Mouse (Mus musculus) midbrain, embryonic 13.5 days (tissue): Measurements from ENCODE around the gene Prkg1. TPM values are rescaled to one million over a fixed set of nuclear protein-coding genes. Genes with fewer than 3 reads are reported as not detected.

Source experiments
- ATAC-seq: fragments of 200-750 bp; cut with Nextera tagmentation; 2 replicates; pipeline ENCODE4 v1.8.0; 2017; ENCODE audit warnings: mild to moderate bottlenecking, moderate TSS enrichment, moderate library complexity
- H3K27ac ChIP-seq: fragments of 300-500 bp; sonication (generic); 2 replicates; pipeline ENCODE4 v1.5.1; 2015; ENCODE audit warnings: inconsistent platforms, mild to moderate bottlenecking, moderate library complexity
- H3K27me3 ChIP-seq: fragments of 300-500 bp; sonication (generic); 2 replicates; pipeline ENCODE4 v1.6.1; 2015; ENCODE audit warnings: mild to moderate bottlenecking, inconsistent platforms
- H3K36me3 ChIP-seq: fragments of 300-500 bp; sonication (generic); 2 replicates; pipeline ENCODE4 v1.6.1; 2015; ENCODE audit warnings: mild to moderate bottlenecking, inconsistent platforms
- H3K4me1 ChIP-seq: fragments of 300-500 bp; sonication (generic); replicated peaks from 2 replicates; pipeline ENCODE4 v1.6.1; 2015; ENCODE audit warnings: inconsistent platforms
- H3K4me2 ChIP-seq: fragments of 300-500 bp; sonication (generic); replicated peaks from 2 replicates; pipeline ENCODE4 v1.6.1; 2015; ENCODE audit warnings: moderate library complexity, mild to moderate bottlenecking, inconsistent platforms
- H3K4me3 ChIP-seq: fragments of 300-500 bp; sonication (generic); replicated peaks from 2 replicates; pipeline ENCODE4 v1.5.1; 2015; ENCODE audit warnings: mild to moderate bottlenecking, inconsistent platforms
- H3K9ac ChIP-seq: fragments of 300-500 bp; sonication (generic); replicated peaks from 2 replicates; pipeline ENCODE4 v1.6.1; 2015; ENCODE audit warnings: mild to moderate bottlenecking, inconsistent platforms
- H3K9me3 ChIP-seq: fragments of 300-500 bp; sonication (generic); 2 replicates; pipeline ENCODE4 v1.6.1; 2016; ENCODE audit warnings: mild to moderate bottlenecking, inconsistent platforms
- WGBS: fragments of 180-500 bp; shearing (Covaris S2); methylation state at CpG from one replicate; pipeline ENCODE4 v1.1.7; 2015; 5-methylcytosine and 5-hydroxymethylcytosine counted together
- polyA plus RNA-seq: library from polyadenylated mRNA; unstranded; fragments of >200 nt; fragmentation: Nextera tagmentation; extraction: Ambion mirVana; gene quantifications from 2 replicates; pipeline ENCODE4 v1.2.1, GENCODE M21; 2015

Prkg1 gene
- polyA plus RNA-seq, 1 experiment from 2014 or later, result 3.7 TPM

DNA sequence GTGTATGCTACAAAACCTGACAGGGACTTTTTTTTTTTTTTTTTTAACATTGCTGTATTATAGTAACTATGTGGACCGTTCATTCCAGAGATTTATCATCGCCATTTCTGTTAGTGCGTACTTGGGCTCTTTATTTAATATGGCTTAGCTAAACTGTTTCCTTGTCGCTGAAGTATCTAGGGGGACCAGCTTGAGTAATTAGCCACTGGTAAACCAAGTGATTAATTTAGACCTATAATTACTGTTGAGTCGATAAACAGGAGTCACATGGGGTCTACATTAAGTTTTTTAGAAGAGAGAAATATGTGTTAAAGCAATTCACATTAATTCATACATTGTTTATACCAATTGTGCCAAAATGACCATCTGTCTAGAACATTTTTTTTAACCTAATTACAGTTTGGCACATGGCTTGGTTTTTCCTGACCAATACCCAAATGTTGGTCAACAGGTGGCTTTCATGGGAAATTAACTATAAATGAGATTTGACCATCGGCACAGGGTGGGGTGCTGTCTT lies 605.8 kb downstream of the Prkg1 start:
- H3K4me1 ChIP-seq, result no peaks in the 10 kb centered on the region
- H3K9me3 ChIP-seq, result no peaks in the 10 kb centered on the region
- no peak overlapping the region for H3K27ac ChIP-seq
- 90% methylated on average over 6 of the region's 6 CpGs for WGBS
- no peak overlapping the region for H3K4me3 ChIP-seq
- ATAC-seq, result no peak
- no peak overlapping the region for H3K4me2 ChIP-seq
- no peaks in the 10 kb centered on the region for H3K27me3 ChIP-seq
- no peak overlapping the region for H3K9ac ChIP-seq
- H3K36me3 ChIP-seq, result no peaks in the 10 kb centered on the region

DNA sequence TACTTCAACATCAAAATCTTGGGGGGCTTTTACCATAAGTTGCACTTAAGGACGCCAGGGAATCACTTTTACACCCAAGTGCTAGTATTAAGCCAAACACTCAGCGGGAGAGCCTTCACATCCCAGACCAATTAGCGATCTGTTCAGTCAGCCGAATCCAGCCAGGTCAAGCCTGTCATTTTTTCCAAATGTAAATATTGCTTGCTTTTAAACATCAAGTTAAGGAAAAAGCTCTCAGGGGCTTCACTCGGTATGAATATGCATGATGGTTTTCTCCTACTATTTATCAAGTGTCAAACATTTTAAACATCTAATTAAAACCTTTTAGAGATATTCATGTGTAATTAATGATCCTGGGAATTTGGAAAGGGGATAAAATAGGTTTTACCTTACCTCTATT lies 611.4 kb downstream of the Prkg1 start:
- WGBS, result 35% methylated on average over 5 of the region's 5 CpGs
- no peak for ATAC-seq

DNA sequence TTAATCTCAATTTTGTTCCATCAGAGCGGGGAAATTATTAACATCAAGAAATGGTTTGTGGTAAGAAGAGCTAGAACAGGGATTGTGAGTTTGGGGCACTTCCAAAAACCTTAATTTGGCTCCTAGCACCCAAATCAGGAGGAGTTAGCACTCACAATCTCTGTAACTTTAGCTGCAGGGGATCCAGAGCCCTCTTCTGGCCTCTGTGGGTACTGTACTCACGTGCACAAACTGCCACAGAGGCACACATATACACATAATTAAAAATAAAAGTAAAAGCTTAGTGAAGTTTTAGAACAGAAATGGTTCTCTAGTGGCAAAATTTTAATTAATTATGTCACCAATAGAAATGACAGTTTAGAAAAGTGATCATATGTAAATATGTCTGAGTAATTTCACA lies 614.9 kb downstream of the Prkg1 start:
- no peak overlapping the region for H3K27ac ChIP-seq
- H3K9ac ChIP-seq, result no peak overlapping the region
- no peaks in the 10 kb centered on the region for H3K27me3 ChIP-seq
- H3K36me3 ChIP-seq, result no peaks in the 10 kb centered on the region
- H3K4me3 ChIP-seq, result no peak overlapping the region
- no peak overlapping the region for H3K4me2 ChIP-seq
- no peak for ATAC-seq
- H3K4me1 ChIP-seq, result peaks cover 3% of the 10 kb centered on the region; the same call in 1 of the 2 replicates
- WGBS, result 92% methylated on average over 2 of the region's 2 CpGs
- no peaks in the 10 kb centered on the region for H3K9me3 ChIP-seq

More for the DNA sequence above, 611.4 kb downstream of the Prkg1 start:
- Histone ChIP-seq H3K4me3 (no peak overlapping the region), H3K27me3 (no peaks in the 10 kb centered on the region), H3K9me3 (no peaks in the 10 kb centered on the region), H3K27ac (no peak overlapping the region), H3K4me2 (no peak overlapping the region), H3K4me1 (peaks cover 3% of the 10 kb centered on the region; the same call in 1 of the 2 replicates), H3K9ac (no peak overlapping the region), H3K36me3 (no peaks in the 10 kb centered on the region)

DNA sequence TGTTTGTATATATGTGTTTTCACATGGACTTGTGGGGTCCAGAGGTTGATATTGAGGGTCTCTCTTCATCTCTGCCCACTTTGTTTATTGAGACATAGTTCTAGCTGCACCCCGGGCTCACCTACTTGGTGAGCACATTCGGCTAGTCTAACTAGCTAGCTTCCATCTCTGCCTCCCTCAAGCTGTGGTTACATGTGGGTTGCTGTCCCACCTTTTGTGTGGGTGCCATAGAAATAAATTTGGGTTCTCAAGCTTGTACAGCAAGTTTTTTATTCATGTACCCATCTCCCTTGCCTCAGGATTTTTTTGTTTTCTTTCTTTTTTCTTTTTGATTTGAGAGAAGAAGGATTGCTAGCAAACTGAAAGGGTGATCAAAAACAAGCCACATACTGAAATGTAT lies 617.4 kb downstream of the Prkg1 start:
- Histone ChIP-seq H3K9ac (no peak overlapping the region), H3K27me3 (no peaks in the 10 kb centered on the region), H3K36me3 (no peaks in the 10 kb centered on the region), H3K9me3 (no peaks in the 10 kb centered on the region), H3K27ac (no peak overlapping the region), H3K4me1 (no peaks in the 10 kb centered on the region), H3K4me3 (no peak overlapping the region), H3K4me2 (no peak overlapping the region)
- ATAC-seq, result no peak
- WGBS, result 96% methylated on average over 2 of the region's 2 CpGs

DNA sequence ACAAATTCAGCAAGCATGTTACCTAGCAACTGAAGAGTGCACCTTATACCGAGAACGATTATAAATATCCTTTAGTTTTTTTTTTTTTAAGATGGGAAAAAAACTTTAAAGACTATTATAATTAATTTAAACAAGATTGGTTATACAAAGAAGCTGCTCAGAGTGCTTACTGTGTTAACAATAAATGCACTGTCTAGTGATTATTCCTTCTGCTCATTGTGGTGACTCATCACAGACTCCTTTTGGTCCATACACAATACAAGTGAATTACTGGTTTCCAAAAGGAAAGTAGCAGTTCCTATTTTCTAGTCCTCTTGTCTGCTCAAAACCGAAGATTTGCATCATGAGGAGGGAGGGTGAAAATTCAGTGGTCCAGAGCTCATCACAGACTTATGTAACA lies 618.7 kb downstream of the Prkg1 start:
- Histone ChIP-seq H3K36me3 (no peaks in the 10 kb centered on the region), H3K27ac (no peak overlapping the region), H3K4me3 (no peak overlapping the region), H3K27me3 (no peaks in the 10 kb centered on the region), H3K9me3 (no peaks in the 10 kb centered on the region), H3K9ac (no peak overlapping the region), H3K4me2 (no peak overlapping the region), H3K4me1 (no peaks in the 10 kb centered on the region)
- ATAC-seq, result no peak
- WGBS, result 71% methylated on average over 3 of the region's 3 CpGs

DNA sequence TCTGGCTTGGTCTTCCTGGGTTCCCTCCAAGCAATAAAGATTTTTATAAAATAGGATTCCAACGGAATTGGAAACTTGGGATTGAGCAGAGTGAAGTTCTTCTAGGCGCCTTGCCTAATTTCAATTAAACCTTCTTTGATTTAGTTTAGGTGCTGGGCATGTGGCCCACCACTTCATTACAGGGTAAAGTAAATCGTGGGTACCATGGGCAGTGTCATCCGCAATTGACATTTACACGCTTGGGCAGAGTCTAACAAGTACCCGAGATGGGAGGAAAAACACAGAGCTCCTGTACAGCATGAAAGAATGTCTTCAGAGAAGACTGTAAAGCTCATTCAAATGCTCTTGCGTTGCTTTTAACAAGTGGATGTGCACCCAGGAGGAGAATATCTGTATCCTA lies 622.9 kb downstream of the Prkg1 start:
- no peaks in the 10 kb centered on the region for H3K9me3 ChIP-seq
- WGBS, result 86% methylated on average over 7 of the region's 7 CpGs
- H3K27me3 ChIP-seq, result no peaks in the 10 kb centered on the region
- no peaks in the 10 kb centered on the region for H3K36me3 ChIP-seq
- H3K4me1 ChIP-seq, result no peaks in the 10 kb centered on the region
- no peak for ATAC-seq
- no peak overlapping the region for H3K27ac ChIP-seq
- no peak overlapping the region for H3K4me2 ChIP-seq
- no peak overlapping the region for H3K9ac ChIP-seq
- H3K4me3 ChIP-seq, result no peak overlapping the region

DNA sequence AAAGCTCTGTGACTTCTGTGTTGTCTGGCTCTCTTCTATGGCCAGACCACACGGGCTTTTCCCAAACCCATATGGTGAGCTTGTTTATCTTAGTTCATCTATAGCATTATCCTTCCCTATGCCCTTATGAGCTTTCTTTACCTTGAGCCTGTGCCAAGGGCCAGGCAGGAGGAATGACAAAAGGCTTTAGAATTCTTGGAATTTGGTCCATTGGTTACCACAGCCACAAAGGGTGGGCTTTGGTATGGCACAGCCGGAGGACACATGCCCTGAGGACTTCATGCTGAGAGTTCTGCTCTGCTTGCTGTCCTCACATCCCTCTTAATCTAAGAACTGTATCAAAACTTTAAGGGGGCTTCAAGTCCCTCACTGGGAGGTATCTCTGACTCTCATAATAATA lies 628.5 kb downstream of the Prkg1 start:
- 13% methylated on average over 2 of the region's 2 CpGs for WGBS
- Histone ChIP-seq H3K9me3 (no peaks in the 10 kb centered on the region), H3K36me3 (no peaks in the 10 kb centered on the region), H3K9ac (no peak overlapping the region), H3K27ac (no peak overlapping the region), H3K4me3 (no peak overlapping the region), H3K4me1 (no peaks in the 10 kb centered on the region), H3K4me2 (no peak overlapping the region), H3K27me3 (no peaks in the 10 kb centered on the region)
- 0 out of 2 replicates have a peak, but pooled peaks have one; percentile 27 for ATAC-seq

DNA sequence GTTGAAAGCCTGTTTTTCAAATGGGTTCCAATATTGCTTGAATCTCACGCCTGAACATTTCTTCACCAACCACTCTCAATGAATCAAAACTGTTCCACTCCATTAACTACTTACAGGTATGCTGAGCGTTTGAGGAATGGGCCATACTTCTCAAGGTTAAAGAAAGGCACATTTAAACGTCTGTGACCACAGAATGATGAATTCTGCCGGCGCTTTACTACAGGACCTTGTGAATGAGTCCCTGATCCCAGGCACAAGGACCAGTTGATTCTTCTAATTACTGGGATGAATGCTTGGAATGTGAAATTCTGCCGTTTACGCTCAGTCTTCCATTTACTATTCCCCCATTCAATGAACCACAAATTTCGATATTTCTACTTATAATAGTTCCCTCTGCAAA lies 632.2 kb downstream of the Prkg1 start:
- no peak overlapping the region for H3K9ac ChIP-seq
- H3K36me3 ChIP-seq, result no peaks in the 10 kb centered on the region
- H3K9me3 ChIP-seq, result no peaks in the 10 kb centered on the region
- ATAC-seq, result no peak
- no peak overlapping the region for H3K27ac ChIP-seq
- no peaks in the 10 kb centered on the region for H3K4me1 ChIP-seq
- no peaks in the 10 kb centered on the region for H3K27me3 ChIP-seq
- WGBS, result 89% methylated on average over 8 of the region's 8 CpGs
- no peak overlapping the region for H3K4me2 ChIP-seq
- no peak overlapping the region for H3K4me3 ChIP-seq

DNA sequence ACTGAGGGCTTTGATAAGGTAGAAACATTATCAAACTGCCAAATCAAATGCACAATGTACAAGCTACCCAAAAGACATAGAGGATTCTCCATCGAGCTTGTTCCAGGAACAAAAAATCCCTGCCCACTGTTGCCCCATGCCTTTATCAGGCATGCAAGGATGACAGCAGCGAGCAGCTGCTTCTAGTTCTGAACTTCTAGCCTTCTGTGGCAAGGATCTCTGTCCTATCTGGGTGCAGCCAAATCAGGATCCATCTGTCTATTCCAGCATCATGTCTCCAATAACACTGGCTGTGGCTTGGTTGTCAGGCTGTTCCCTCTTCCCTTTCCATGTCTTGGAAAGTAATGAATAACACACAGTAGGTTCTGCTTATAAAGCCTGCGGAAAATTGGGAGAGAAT lies 640.2 kb downstream of the Prkg1 start:
- H3K9me3 ChIP-seq, result no peaks in the 10 kb centered on the region
- no peaks in the 10 kb centered on the region for H3K27me3 ChIP-seq
- H3K9ac ChIP-seq, result no peak overlapping the region
- 92% methylated on average over 3 of the region's 3 CpGs for whole genome bisulfite sequencing
- H3K27ac ChIP-seq, result no peak overlapping the region
- H3K36me3 ChIP-seq, result no peaks in the 10 kb centered on the region
- no peak overlapping the region for H3K4me2 ChIP-seq
- H3K4me3 ChIP-seq, result no peak overlapping the region
- H3K4me1 ChIP-seq, result no peaks in the 10 kb centered on the region
- ATAC-seq, result no peak

DNA sequence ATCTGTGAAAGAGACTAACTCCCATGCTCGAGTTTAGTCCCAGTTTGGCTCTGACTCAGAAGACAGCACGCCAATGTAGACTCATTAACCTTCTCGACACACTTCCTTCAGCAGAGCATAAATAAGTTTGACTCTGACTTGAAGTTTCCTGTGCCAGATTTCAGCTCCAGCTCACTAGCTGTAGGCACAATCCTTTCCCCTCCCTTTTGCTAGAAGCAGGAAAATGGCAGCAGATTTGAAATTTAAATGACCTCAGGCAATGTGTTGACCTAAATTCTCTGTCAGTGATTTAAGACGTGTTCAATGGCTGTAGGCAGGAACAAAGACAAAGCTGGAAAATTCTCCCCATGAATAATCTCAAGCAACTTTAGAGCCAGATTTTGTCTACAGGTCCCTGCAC lies 650.1 kb downstream of the Prkg1 start:
- H3K9me3 ChIP-seq, result no peaks in the 10 kb centered on the region
- no peak overlapping the region for H3K27ac ChIP-seq
- H3K9ac ChIP-seq, result no peak overlapping the region
- no peaks in the 10 kb centered on the region for H3K36me3 ChIP-seq
- WGBS, result 39% methylated on average over 4 of the region's 4 CpGs
- H3K4me1 ChIP-seq, result no peaks in the 10 kb centered on the region
- no peak overlapping the region for H3K4me3 ChIP-seq
- H3K4me2 ChIP-seq, result no peak overlapping the region
- H3K27me3 ChIP-seq, result no peaks in the 10 kb centered on the region
- 0 out of 2 replicates have a peak, but pooled peaks have one; percentile 34 for ATAC-seq

DNA sequence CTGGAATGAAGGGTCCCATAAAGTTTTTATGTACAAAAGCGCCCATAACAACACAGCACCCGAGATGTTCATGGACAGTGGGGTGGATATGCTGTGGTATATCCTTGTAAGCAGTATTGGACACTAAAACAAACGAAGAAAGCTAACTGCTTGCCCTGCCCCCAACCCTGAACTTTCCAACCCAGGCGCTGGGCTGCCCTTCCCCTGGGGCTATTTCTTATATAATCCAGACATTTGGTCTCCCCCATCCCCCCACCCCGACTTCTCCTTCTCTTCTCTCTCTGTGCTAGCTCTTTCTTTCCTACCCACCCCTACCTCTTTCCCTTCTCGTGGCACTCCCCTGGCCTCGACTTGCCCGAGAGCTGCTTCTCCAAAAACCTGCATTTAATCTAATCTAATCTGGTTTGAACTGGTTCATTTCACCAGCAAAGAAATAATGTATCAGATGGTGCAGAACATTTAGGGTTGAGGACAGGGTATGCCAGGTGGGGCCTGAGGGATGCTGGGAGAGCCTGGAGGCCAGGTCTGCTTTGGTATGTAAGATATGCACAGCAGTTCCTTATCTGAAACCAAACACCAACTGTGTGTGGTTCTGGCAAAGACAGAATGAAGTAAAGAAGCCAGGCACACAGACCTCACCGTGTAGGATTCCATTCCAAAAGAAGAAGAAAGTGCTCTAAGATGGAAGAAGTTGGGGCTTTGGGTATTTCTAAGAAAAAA lies 657.8 kb downstream of the Prkg1 start:
- no peaks in the 10 kb centered on the region for H3K36me3 ChIP-seq
- no peaks in the 10 kb centered on the region for H3K27me3 ChIP-seq
- H3K9ac ChIP-seq, result no peak overlapping the region
- H3K4me3 ChIP-seq, result no peak overlapping the region
- H3K4me2 ChIP-seq, result no peak overlapping the region
- H3K27ac ChIP-seq, result no peak overlapping the region
- H3K9me3 ChIP-seq, result no peaks in the 10 kb centered on the region
- 44% methylated on average over 9 of the region's 9 CpGs for WGBS
- 0 out of 2 replicates have a peak, but pooled peaks cover 6% of the 10 kb centered on the region for H3K4me1 ChIP-seq
- no peak for ATAC-seq

DNA sequence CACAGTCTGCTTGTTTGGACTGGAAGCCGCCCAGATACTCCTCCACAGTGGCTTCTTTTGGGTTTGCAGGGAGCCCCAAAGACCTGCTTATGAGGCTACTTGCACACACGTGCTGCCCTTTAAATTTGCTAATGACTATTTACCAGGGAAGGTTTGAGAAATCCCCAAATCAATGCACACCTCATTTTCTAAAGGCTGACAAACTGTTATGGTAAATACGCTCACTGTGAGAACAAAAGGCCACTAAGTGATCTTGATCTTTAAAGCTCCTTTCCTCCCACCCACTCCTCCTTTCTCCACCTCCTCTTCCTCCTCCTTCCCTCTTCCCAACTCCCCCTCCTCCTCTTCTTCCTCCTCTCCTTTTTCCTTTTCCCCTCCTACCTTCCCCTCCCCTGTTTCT lies 658.8 kb downstream of the Prkg1 start:
- Histone ChIP-seq H3K27me3 (no peaks in the 10 kb centered on the region), H3K4me3 (no peak overlapping the region), H3K27ac (no peak overlapping the region), H3K36me3 (no peaks in the 10 kb centered on the region), H3K4me2 (no peak overlapping the region), H3K9me3 (no peaks in the 10 kb centered on the region), H3K4me1 (0 out of 2 replicates have a peak, but pooled peaks cover 6% of the 10 kb centered on the region), H3K9ac (no peak overlapping the region)
- WGBS, result 32% methylated on average over 3 of the region's 3 CpGs
- ATAC-seq, result no peak

DNA sequence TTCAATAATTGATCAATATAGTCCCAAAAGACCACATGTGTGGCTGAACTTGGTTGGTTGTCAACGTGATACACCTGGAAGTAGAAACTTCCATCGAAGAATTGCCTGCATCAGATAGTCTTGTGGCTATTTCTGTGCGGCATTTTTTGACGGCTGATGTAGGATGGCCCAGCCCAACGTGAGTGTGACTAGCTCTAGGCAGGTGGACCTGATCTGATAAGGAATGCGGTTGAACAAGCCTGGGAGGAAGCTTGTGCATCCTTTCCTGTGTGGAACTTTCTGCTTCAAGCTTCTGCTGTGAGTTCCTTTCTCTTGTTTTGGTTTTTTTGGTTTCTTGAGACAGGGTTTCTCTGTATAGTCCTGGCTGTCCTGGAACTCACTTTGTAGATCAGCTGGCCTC lies 660.1 kb downstream of the Prkg1 start:
- WGBS, result 88% methylated on average over 6 of the region's 6 CpGs
- Histone ChIP-seq H3K9me3 (no peaks in the 10 kb centered on the region), H3K4me3 (no peak overlapping the region), H3K36me3 (no peaks in the 10 kb centered on the region), H3K4me1 (0 out of 2 replicates have a peak, but pooled peaks cover 6% of the 10 kb centered on the region), H3K9ac (no peak overlapping the region), H3K27ac (no peak overlapping the region), H3K27me3 (no peaks in the 10 kb centered on the region), H3K4me2 (no peak overlapping the region)
- no peak for ATAC-seq
